Mouse (Mus musculus) CD4-positive helper T cell, adult 2 months (primary cell): Measurements from ENCODE around the gene Gchfr.

Source experiments
- DNase-seq: peaks from one replicate; pipeline ENCODE4 v3.0.0-alpha.2; 2012; ENCODE audit warnings: low read depth, missing footprints, low spot score

The Gchfr gene

DNA sequence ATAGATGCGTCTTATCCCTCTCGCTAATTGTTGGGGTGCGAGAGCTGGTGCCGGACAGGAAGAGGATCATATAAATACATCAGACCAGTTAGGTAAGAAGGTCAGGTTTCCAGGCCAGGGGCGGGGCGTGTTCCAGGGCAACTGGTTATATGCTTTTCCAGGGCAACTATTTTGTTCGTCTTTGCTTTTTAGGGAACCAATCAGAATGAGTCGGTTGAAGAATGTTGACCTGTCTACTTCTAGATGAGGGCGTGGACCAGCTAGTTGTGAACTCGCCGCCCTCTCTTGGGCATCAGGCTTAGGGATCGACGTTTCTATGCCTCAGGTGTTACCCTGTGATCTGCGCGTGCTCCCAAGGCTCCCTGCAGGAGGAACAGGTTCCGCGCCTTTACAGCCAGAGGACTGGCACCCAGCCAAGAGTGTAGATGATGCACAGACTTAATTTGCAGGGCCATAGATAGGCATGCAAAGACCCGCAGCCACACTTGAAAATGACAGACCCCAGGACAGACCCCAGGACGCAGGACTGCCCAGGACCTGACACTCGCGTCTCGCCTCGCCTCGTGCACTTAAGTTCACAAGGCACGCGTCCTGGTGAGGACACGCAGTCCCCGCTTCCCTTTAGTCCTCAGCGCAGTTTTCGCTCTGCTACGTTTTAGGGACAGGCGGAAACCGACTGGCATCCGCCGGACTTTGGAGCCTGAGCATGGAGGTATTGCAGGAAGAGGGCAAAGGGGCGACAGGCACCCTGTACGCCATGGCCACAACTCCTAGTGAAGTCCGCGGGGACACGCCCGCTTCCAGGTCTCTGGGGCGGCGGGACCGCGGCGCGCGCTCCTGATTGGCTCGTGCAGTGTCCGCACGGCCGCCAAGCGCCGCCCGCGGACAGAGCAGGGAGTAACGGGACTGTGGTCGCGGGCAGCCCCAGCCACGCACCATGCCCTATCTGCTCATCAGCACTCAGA, at the start of gene Gchfr:
Gene Gchfr, plus strand, starts transcription at position 873 of the 965 bp plus-strand sequence.
- DNase-seq = peak; percentile 47

DNA sequence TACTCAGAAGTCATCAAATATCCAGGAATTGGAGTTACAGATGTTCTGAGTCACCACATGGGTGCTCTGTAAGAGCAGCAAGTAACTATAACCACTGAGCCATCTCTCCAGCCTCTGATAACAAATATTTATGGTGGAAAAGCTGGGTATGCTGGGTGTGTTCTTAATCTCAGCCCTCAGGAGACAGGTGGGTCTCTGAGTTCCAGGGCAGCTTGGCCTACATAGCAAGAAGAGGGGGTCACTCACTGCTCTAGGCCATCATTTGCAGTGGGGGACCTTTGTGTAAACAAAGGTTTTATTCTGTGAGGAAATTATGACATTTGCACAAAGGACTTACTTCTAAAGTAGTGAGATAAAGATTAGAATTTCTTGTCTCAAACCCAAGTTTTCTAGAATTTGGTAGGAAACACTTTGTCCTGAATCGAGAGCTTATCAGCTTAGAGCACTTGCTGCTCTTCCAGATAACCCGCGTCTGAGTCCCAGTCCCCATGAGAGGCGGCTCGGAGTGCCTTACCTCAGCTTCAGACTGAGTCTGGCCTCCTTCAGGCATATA, 31.2 kb upstream of the Gchfr start:
- no peak for DNase-seq

DNA sequence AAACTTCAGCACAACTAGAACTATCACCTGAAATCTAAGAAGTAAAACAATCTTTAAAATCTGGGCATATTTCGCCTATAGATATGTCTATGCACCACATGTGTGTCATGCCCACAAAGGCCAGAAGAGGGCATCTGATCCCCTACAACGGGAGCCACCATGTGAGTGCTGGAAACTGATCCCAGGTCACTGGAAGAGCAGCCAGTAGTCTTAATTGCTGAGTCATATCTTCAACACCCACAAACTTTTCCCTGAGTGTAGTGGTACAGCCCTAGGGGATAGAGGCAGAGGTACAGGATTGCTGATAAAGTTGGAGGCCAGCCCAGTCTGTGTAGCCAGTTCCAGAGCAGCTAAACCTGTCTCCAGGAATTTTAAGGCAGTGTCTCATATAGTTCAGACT, 22.4 kb upstream of the Gchfr start:
- no peak for DNase-seq

DNA sequence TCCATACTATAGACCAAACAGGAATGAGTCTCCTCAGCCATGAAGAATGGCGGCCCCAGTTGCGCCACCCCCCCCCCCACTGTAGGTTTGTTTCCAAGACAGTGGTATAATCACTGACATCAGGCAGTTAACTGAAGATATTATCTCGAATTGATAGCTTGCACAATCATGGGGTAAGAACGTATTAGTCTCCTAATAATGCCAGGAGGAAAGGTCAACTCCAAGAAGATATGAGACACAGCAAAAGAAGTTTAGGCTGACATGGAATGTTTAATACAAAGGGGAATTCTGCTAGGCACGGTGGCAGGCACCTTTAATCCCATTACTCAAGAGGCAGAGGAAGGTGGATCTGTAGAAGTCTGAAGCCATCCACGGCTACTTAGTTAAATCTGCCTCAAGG, 21.1 kb upstream of the Gchfr start:
- DNase-seq = no peak

DNA sequence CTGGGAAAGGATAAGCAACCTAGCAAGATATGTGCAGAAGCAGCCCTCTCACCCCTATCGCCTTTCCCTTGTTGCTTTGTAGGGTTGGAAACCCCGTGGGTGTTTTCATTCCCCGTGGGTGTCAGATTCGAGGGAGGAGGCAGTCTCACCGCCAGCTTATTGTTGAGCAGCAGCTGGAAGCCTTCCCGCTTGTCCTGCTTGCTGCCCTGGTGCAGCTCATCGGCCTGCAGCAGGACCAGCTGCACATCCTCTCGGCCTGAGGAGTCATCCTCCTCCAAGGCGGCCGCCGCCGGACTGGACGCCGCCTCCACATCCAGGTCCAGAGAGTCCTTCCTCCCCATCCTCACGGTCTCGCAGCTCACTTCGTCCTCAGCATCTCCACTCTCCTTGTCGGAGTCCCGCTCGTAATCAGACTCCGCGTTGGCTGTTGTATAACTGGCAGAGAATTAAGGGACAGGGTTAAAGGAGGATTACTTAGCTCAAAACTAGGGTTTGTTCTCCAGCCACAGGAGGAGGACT, 20.4 kb upstream of the Gchfr start:
- no peak for DNase-seq

DNA sequence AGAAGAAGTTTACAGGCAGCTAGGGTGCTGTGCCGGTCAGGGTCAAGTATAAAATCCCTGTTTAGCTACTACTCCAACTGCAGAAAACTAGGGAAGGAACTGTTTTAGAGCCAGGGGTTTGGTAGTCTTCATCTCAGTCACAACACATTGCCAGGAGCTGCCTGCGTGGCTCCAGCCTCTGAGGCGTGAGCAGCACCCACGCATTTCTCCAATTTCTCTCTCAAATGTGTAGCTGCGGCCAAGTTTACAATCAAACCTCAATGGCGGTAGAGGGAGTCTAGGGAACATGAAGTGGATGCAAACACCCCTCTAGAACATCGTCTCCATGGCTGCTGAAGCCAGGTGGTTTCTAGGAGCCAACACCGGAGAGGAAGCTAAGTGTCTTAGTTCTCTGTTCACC, 19.8 kb upstream of the Gchfr start:
- no peak for DNase-seq

DNA sequence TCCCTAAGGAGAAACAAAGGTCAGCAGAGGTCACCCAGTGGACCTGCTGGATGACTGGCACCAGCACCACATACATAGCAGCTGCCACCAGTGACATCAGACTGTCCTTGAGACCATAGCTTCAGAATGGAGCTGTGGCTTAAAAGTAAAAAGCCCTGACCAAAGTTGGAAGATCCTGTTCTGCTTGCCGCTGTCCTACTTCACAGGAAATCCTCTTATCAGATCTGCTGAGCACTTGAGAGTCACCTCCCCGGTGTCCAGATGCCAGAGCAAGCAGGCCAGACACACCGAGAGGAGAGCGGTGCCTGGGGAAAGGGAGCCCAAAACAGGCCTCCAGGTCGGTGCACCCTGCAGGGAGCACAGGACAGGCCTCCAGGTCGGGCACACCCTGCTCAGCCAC, 15.3 kb upstream of the Gchfr start:
- DNase-seq = no peak

DNA sequence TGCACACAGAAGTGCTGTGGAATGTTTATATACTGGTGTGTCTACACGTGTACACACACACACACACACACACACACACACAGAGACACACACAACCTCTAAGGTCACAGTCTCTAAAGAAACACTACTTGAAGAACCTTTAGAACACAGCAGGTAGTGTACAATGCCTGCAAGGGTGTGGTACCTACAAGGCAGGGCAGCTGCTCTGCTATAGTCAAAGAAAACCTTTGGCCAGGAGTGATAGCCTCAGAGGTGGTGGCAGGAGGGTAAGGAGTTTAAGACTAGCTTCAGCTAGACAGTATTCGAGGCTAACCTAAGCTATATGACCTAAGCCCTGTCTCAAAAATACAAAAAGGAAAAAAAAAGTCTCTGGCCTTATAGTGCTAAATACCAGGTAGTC, 12.9 kb upstream of the Gchfr start:
- DNase-seq = no peak

DNA sequence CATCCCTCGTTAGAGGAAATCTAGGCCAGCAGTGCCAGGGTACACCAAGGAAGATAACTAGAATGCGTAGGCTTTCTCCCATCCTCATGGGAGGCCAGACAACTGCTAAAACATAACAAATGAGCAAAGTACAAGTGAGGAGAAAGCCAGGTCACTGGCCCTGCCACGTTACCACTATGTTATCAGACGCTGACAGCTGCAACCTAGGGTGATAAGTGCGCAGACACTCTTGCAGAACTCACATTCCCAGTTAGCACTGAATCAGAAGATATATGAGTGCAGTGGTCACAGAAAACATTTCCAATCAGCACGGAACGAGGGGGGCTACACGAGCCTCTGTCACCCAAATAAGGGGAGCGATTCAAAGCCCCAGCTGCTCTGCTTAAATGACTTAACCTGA, 12.2 kb upstream of the Gchfr start:
- no peak for DNase-seq

DNA sequence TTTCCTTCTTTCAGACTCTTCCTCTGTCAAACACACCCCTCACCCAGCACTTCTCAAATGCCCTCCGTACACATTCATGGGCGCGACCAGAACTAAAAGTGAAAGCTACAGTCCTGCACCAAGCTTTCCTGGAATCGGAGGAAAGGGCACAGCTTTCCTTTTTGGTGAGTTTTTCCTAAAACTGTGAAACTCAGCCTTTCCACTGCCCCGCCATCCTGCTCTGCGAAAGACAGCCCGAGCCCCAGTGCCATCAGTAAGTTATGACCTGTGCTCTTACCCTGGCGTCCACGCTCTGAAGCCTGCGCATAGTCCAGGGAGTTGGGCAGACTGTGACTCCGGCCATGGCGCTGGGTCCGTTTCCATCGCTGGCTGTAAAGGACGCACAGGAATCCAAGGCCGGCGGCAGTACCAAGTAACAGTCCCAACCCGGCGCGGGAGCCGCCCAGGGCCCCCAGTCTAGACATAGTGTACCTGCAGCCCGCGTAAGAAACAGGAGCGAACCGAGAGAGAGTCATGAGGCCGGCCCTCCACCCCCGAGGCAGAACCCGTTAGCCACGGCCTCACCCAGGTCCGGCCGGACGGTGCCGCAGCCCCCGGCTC, 11.4 kb upstream of the Gchfr start:
- DNase-seq = peak; percentile 24

DNA sequence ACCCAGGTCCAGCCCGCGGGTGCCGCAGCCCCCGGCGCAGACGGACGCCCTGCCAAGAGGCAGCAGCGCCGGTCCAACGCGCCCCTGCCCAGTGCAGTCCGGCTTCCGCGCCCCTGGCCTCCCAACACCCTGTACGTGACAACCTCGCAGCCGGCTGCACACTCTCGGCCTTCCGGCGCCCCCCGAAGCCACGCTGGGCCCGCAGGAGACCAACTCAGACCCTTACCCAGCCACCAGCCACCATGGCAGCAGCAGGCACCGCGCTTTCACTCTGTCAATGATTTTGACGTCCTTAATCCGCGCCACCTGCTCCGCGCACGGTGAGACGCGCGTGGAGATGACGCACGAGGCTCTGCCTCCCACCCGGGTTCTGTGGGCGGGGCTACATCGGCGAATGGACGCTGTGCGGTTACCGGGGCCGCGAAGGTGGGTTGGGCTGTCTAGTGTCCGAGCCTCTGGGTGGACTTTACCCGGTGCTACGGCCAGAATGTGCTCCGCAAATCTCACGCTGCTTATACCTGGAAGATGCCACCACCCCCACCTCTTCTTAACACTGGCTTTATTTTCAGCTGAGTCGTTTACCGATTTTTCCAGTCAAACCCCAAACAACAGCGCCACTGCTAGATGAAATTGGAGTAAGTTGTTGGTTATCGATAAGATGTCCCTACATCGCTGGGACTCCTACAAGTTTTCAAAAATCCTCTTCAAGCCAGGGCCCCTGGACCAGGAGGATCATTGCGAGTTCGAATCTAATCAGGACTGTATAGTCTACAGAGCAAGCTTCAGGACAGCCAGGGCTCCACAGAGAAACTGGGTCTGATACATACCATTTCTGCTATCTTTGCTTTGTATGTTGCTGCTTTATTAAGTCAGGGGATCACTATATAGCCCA, 10.6 kb upstream of the Gchfr start, which contains the start of gene Rmdn3:
Gene Rmdn3, minus strand, starts transcription at position 354 of the 892 bp plus-strand sequence.
- peak; percentile 95 for DNase-seq

DNA sequence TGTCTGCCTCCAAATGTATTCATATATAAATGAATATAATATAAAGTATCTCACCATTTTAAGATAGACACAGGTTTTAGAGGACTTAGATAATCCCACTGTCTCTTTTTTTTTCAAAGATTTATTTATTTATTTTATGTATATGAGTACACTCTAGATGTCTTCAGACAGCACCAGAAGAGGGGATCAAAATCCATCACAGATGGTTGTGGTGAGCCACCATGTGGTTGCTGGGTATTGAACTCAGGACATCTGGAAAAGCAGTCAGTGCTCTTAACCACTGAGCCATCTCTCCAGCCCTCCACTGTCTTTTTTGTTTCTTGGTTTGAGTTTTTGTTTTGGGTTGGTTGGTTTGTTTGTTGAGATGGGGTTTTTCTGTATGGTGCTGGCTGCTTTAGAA, 9.7 kb upstream of the Gchfr start:
- no peak for DNase-seq

DNA sequence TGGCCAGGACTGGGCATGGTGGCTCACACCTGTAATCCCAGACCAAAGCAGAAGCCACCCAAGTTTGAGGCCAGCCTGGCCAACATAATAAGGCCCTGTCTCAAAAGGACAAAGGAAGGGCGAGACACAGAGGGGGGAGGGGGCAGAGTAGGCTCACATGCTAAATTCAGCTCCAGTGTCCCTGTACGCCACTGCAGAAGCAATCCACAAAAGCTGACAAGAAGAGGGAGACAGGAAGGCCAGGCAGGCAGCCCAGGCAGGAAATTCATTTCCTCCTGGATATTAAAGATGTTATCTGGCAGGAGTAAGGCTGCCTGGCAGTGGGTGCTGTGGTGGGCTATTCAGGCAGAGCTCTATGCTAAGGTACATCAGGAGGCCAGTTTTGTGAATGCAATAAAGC, 6.3 kb upstream of the Gchfr start:
- no peak for DNase-seq

DNA sequence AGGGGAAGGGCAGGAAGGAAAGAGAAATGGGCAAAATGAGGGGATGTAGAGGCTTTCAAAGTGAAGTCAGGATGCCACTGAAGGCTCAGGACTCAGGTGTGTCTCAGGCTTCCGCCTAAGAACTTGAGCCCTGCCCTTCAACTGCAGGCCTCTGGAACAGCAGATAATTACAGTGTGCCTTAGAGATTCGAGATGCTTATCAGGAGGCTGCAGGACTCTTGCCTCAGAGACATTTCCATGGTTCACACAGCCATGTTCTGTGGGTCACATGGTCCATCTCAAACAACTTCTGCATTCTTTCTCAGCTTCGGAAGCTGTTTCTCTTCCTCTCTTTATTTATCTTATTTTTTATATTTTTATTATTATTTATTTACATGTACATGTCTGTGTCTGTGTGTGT, 4.4 kb upstream of the Gchfr start:
- no peak for DNase-seq

DNA sequence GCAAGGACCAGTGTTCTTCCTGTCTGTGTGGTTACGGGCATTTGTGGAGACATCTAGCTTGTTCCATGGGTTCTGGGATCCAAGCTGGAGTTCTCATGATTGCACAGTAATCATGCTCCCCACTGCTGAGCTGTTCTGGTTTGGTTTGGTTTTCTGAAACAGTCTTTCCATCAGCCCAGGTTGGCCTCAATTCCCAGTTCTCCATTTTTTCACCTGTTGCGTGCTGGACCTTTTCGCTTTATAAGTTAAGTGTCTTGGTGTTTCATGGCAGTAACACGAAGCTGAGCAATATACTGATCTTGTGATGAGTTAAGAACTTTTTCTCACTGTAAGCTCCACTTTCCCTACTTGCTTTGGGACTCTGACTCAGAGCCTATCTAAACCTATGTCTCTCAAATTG, 3.6 kb upstream of the Gchfr start:
- no peak for DNase-seq

DNA sequence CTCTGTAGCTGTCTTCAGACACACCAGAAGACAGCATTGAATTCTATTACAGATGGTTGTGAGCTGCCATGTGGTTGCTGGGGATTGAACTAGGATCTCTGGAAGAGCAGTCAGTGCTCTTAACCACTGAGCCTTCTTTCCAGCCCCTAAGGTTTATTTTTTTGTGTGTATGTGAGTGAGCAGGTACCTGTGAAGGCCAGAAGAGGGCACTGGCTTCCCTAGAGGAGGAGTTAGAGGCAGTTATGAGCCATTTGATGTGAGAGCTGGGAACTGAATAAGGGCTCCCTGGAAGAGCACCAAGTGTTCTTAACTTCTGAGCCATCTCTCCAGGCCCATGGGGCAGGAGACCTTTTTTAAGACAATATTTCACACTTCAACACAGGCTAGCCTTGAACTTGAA, 2.2 kb upstream of the Gchfr start:
- no peak for DNase-seq

DNA sequence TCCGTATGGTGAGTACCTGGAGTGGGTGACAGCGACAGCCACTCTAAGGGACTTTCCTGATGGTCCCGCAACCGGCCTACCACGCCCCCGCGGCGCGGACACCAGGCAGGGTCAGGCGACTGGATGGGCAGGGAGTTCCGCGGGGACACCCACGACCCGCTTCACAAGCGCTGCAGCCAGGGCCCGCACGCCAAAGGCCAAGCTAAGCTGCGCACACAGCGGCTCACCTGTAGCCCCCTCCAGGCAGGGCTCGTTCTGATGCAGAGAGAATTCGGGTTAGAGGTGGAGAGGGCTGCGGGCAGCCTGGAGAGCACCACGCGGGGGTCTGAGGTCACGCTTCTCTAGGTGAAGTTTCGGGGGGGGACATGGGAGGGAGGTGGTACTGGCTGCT, 288 bp downstream of the Gchfr start:
- DNase-seq = no peak

DNA sequence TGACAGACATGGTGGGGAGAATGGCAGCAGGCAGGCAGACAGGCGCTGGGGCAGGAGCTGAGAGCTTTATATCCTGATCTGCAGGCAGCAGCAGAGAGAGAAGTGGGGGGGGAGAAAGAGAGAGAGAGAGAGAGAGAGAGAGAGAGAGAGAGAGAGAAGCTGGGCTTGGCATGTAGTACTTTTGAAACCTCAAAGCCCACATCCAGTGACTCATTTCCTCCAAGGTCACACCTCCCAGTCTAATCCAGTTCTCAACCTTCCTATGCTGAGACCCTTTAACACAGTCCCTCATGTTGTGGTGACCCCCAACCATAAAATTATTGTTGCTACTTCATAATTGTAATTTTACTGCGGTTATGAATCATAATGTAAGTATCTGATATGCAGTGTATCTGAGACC, 2.7 kb downstream of the Gchfr start:
- DNase-seq = no peak

DNA sequence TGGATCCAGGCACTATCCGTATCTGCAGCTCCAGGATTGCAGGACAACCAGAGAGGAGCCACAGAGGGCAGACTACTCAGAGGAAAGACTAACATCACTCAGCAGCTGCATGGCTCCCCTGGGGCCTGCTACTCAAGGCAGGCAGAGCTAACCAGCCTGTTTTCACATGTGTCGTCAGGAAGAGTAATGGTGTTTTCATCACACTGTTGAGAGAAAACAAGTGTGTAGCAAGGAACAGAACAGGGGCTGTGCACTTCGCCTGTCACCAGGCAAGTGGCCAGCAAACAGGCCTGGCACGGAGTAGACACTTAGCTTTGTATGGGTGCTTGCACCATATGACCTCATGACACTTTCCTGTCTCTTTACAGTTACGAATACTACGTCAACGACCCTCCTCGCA, 4.0 kb downstream of the Gchfr start:
- DNase-seq = no peak

DNA sequence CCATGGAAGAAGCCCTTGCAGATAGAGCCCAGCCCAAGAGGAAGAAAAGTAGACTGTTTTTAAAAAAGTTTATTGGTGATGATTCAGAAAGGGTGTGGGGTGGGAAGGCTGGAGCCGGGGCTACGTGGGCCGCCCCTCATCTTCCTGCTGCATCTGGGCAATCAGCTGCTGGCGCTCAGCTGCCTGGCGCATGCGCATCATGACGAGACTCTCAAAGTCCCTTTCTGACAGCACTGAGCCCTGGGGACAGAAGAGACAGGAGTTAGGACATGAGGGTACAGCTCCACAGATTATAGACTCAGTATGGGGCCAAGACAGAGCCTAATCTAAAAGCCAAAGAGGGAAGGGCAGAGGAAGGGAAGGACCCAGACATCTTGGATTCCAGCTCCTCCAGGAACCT, 4.9 kb downstream of the Gchfr start:
- DNase-seq = no peak

DNA sequence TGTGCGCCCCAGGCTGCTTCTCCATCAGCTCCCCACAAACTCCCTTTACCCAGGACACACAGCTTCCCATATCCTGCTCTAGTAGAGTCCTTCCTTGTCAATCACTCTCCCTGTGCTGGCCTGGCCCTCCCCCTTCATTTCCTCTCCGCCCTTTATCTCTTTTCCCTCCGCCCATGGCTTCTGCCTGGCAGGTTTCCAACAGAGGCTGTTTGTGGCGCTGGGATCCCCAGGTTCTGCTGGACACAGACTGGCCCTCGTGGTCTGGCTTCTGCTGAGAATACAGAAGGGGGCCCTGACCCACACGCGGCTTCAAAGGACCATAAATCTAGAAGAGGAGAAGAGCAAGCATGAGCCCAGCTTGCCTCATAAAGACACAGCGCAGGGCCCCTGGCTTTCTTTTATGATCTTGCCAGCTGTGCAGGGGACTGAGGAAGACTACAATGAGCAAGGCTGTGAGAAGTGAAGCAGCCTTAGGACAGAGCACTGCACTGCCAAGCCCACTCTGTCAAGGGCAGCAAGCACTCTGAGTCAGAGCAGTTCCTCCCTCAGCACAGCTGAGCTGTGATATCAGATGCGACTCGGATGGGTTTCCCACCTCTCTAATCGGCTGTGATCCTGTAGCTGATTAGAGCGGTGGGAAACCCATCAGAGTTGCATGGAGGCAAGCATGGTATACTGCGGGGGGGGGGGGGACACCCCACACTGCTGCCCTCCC, 5.4 kb downstream of the Gchfr start:
- no peak for DNase-seq
